Mouse (Mus musculus) midbrain, postnatal 0 days (tissue): ENCODE results near the gene Gsta1. TPM values are rescaled to one million over a fixed set of nuclear protein-coding genes. Genes with fewer than 3 reads are reported as not detected.
A peak's percentile ranks its signal among the peaks of the same experiment; 100 is the strongest.
"Not testable (repeated sequence)": the region's sequence is repeated elsewhere in the genome, so short reads cannot be mapped to it uniquely, and the experiment has no call there.

Experiments
- ATAC-seq: fragments of 200-750 bp; cut with Nextera tagmentation; 2 replicates; pipeline ENCODE4 v1.8.0; 2017; ENCODE audit warnings: moderate number of reproducible peaks, mild to moderate bottlenecking, moderate TSS enrichment, moderate library complexity; ENCODE audit not compliant: low FRiP score
- DNase-seq: peaks from one replicate; pipeline ENCODE4 v3.0.0-alpha.2; 2015; ENCODE audit warnings: low spot score
- H3K27ac ChIP-seq: fragments of 300-500 bp; sonication (generic); 2 replicates; pipeline ENCODE4 v1.5.1; 2014; ENCODE audit warnings: low read depth, mild to moderate bottlenecking, low read length, mixed read lengths
- H3K27me3 ChIP-seq: fragments of 300-500 bp; sonication (generic); 2 replicates; pipeline ENCODE4 v1.6.1; 2014; ENCODE audit warnings: low read length, control low read depth, mixed read lengths; ENCODE audit not compliant: insufficient read depth
- H3K36me3 ChIP-seq: fragments of 300-500 bp; sonication (generic); 2 replicates; pipeline ENCODE4 v1.6.1; 2014; ENCODE audit warnings: low read length, control low read depth, mixed read lengths; ENCODE audit not compliant: insufficient read depth
- H3K4me1 ChIP-seq: fragments of 300-500 bp; sonication (generic); 2 replicates; pipeline ENCODE4 v1.6.1; 2014; ENCODE audit warnings: mild to moderate bottlenecking, control low read depth, antibody characterized with exemption, low read length, mixed read lengths; ENCODE audit not compliant: insufficient read depth
- H3K4me2 ChIP-seq: fragments of 300-500 bp; sonication (generic); 2 replicates; pipeline ENCODE4 v1.6.1; 2014; ENCODE audit warnings: low read depth, mild to moderate bottlenecking, low read length, mixed read lengths; ENCODE audit not compliant: poor library complexity, severe bottlenecking
- H3K4me3 ChIP-seq: fragments of 300-500 bp; sonication (generic); 2 replicates; pipeline ENCODE4 v1.5.1; 2014; ENCODE audit warnings: low read depth, mild to moderate bottlenecking, low read length, moderate library complexity
- H3K9ac ChIP-seq: fragments of 300-500 bp; sonication (generic); replicated peaks from 2 replicates; pipeline ENCODE4 v1.6.1; 2014; ENCODE audit warnings: mild to moderate bottlenecking, low read length, moderate library complexity, mixed read lengths; ENCODE audit not compliant: poor library complexity, severe bottlenecking
- H3K9me3 ChIP-seq: fragments of 300-500 bp; sonication (generic); 2 replicates; pipeline ENCODE4 v1.6.1; 2016; ENCODE audit warnings: low read length, control low read depth
- CTCF ChIP-seq: IDR thresholded peaks from 2 replicates; pipeline ENCODE4 v1.5.1; 2016; ENCODE audit warnings: antibody characterized with exemption, mild to moderate bottlenecking
- WGBS: fragments of 180-500 bp; shearing (Covaris S2); extraction: QIAGEN DNeasy Blood & Tissue Kit; methylation state at CpG from one replicate; pipeline ENCODE4 v1.1.7; 2014; 5-methylcytosine and 5-hydroxymethylcytosine counted together
- polyA plus RNA-seq: library from polyadenylated mRNA; unstranded; fragments of >200 nt; fragmentation: Nextera tagmentation; extraction: Ambion mirVana; gene quantifications from 2 replicates; pipeline ENCODE4 v1.2.1, GENCODE M21; 2015
- total RNA-seq: library from RNA; depleted of rRNA; stranded (reverse); fragments of >200 nt; gene quantifications from 2 replicates; pipeline ENCODE4 v1.2.3, GENCODE M21; 2014; rRNA removed

The Gsta1 gene
- total and polyA plus RNA-seq, 2 experiments from 2014 or later = not detected

GRCm38 (mm10) chr9:78259688-78260087, 29.2 kb downstream of the Gsta1 start:
- 0% methylated on average over 1 of the region's 6 CpGs for WGBS
- H3K27me3 ChIP-seq, H3K36me3 ChIP-seq, H3K4me1 ChIP-seq, H3K4me2 ChIP-seq, DNase-seq, H3K9ac ChIP-seq, H3K9me3 ChIP-seq, ATAC-seq, H3K4me3 ChIP-seq, H3K27ac ChIP-seq: not testable (repeated sequence)
- TF ChIP-seq CTCF = peak; percentile 47

GRCm38 (mm10) chr9:78270945-78271344, 40.5 kb downstream of the Gsta1 start:
- not testable (repeated sequence) for H3K36me3 ChIP-seq, H3K4me1 ChIP-seq, H3K9ac ChIP-seq, H3K27me3 ChIP-seq, H3K27ac ChIP-seq, H3K4me2 ChIP-seq, H3K9me3 ChIP-seq, ATAC-seq, DNase-seq, H3K4me3 ChIP-seq
- 80% methylated on average over 3 of the region's 3 CpGs for WGBS

- H3K27ac ChIP-seq, H3K9ac ChIP-seq, H3K9me3 ChIP-seq, H3K4me3 ChIP-seq, DNase-seq, H3K4me1 ChIP-seq, H3K27me3 ChIP-seq, H3K4me2 ChIP-seq, H3K36me3 ChIP-seq, ATAC-seq: not testable (repeated sequence)
- 90% methylated on average over 4 of the region's 4 CpGs for WGBS
These were observed 51.7 kb downstream of the Gsta1 start for GRCm38 (mm10) chr9:78282002-78282711.

DNA sequence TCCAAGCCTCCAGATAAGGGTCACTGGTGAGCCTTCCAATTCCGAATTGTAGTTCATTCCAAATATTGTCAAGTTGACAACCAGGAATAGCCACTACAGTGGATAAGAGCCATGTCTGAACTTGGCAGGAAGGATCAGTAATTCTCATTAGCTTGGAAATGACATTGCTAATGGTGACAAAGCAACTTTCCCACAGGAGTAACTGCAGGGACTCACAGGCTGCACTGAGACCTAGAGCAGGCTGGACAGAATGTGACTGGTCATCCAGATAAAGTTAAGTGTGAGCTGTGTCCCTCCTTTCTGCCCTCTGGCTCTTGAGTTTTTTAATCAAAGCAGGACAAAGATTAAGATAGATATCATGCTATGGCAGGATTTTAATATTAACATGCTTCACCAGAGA, 58.6 kb downstream of the Gsta1 start:
- DNase-seq, H3K27ac ChIP-seq: not testable (repeated sequence)
- WGBS = 83% methylated on average over 1 of the region's 1 CpGs

DNA sequence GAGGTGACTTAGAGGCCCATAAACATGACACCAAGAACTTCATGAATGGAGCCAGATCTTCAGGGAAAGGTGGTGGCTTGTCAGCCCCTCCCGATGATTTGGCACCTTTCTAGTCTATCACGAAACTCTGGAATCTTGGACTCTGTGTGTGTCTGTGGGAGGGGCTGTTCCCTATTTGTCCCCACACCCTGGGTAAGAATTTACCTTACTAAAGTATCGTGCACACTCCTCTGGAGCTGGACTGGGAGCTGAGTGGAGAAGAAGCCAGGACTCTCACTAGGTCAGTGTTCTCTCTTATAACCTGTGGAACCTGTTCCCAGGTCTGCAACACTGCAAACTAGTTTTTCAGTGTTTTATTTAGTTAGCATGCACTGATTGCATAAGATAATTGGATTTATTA, 59.3 kb downstream of the Gsta1 start, which contains the start of gene Gm10639:
Gene Gm10639 (plus strand): TSS at position 201 of the 400 bp plus-strand sequence.
- not testable (repeated sequence) for DNase-seq, ATAC-seq, H3K4me2 ChIP-seq, H3K4me3 ChIP-seq, H3K4me1 ChIP-seq, H3K9me3 ChIP-seq, H3K27me3 ChIP-seq, H3K27ac ChIP-seq, H3K9ac ChIP-seq, H3K36me3 ChIP-seq
- 81% methylated on average over 3 of the region's 3 CpGs for WGBS

More for the DNA sequence above, 58.6 kb downstream of the Gsta1 start:
- H3K9me3 ChIP-seq, H3K4me3 ChIP-seq, H3K27me3 ChIP-seq, H3K4me2 ChIP-seq, ATAC-seq, H3K9ac ChIP-seq, H3K4me1 ChIP-seq, H3K36me3 ChIP-seq: not testable (repeated sequence)

Other genes starting within 250 kb of the Gsta1 start
- gene Gcm1, start 178.7 kb upstream of the Gsta1 start, total RNA-seq = not detected in 2 replicates
- gene Gcm1, start 178.7 kb upstream of the Gsta1 start, polyA plus RNA-seq = not detected in 2 replicates
- gene Fbxo9, start 121.6 kb upstream of the Gsta1 start, total RNA-seq = 94.6 and 115 TPM in 2 replicates
- 84.8 and 89.9 TPM in 2 replicates for gene Fbxo9, start 121.6 kb upstream of the Gsta1 start, polyA plus RNA-seq
- gene Ick, start 121.5 kb upstream of the Gsta1 start, total RNA-seq = 52.2 and 56.0 TPM in 2 replicates
- 31.3 and 34.6 TPM in 2 replicates for gene Ick, start 121.5 kb upstream of the Gsta1 start, polyA plus RNA-seq
- 12.9 and 17.1 TPM in 2 replicates for gene Gsta4, start 47.9 kb upstream of the Gsta1 start, total RNA-seq
- 25.1 and 28.2 TPM in 2 replicates for gene Gsta4, start 47.9 kb upstream of the Gsta1 start, polyA plus RNA-seq
- not detected in 2 replicates for gene Gm3776, start 26.5 kb downstream of the Gsta1 start, total RNA-seq
- gene Gm3776, start 26.5 kb downstream of the Gsta1 start, polyA plus RNA-seq = not detected in 2 replicates
- gene Gm10639, start 59.3 kb downstream of the Gsta1 start, total RNA-seq = not detected in 2 replicates
- not detected in 2 replicates for gene Gm10639, start 59.3 kb downstream of the Gsta1 start, polyA plus RNA-seq
- not detected in 2 replicates for gene Omt2a, start 84.1 kb downstream of the Gsta1 start, total RNA-seq
- gene Omt2a, start 84.1 kb downstream of the Gsta1 start, polyA plus RNA-seq = not detected in 2 replicates
- not detected in 2 replicates for gene Omt2b, start 96.9 kb downstream of the Gsta1 start, total RNA-seq
- gene Omt2b, start 96.9 kb downstream of the Gsta1 start, polyA plus RNA-seq = not detected in 2 replicates
- not detected in 2 replicates for gene Gsta2, start 125.1 kb downstream of the Gsta1 start, total RNA-seq
- gene Gsta2, start 125.1 kb downstream of the Gsta1 start, polyA plus RNA-seq = not detected in 2 replicates
- gene Dppa5a, start 137.5 kb downstream of the Gsta1 start, total RNA-seq = 0.90 and 3.1 TPM in 2 replicates
- gene Dppa5a, start 137.5 kb downstream of the Gsta1 start, polyA plus RNA-seq = 9.5 TPM in 2 replicates
- gene Ooep, start 148.1 kb downstream of the Gsta1 start, total RNA-seq = 6.0 and 6.1 TPM in 2 replicates
- 5.0 and 5.3 TPM in 2 replicates for gene Ooep, start 148.1 kb downstream of the Gsta1 start, polyA plus RNA-seq
- gene Ddx43, start 165.1 kb downstream of the Gsta1 start, total RNA-seq = 0.28 TPM in 1 of 2 replicates, not detected in the other
- 0.31 and 0.43 TPM in 2 replicates for gene Ddx43, start 165.1 kb downstream of the Gsta1 start, polyA plus RNA-seq
- gene Cgas, start 212.6 kb downstream of the Gsta1 start, total RNA-seq = 0.55 and 0.71 TPM in 2 replicates
- gene Cgas, start 212.6 kb downstream of the Gsta1 start, polyA plus RNA-seq = 0.56 and 0.74 TPM in 2 replicates
- gene Mto1, start 217.6 kb downstream of the Gsta1 start, total RNA-seq = 27.1 and 27.5 TPM in 2 replicates
- 18.5 and 18.7 TPM in 2 replicates for gene Mto1, start 217.6 kb downstream of the Gsta1 start, polyA plus RNA-seq
- gene Gm17324, start 218.1 kb downstream of the Gsta1 start, total RNA-seq = 0.47 and 5.4 TPM in 2 replicates
- gene Gm17324, start 218.1 kb downstream of the Gsta1 start, polyA plus RNA-seq = 3.7 and 4.1 TPM in 2 replicates